14 mouse cellular contexts compared by ENCODE assay signal in genomic region chr2:32058716-32059115, GRCm38 (mm10).
"Had no signal": no experiment of that assay in that cellular context is flagged by ENCODE, and none has a peak within 500 bp of the region (broad histone marks: within the 10 kb centered on the region; RNA-seq: fewer than 3 reads in every experiment).

No protein-coding gene starts in this region.

- H3K4me3 ChIP-seq: kidney, embryonic 15.5 days; left cerebral cortex, adult 2 months; limb, embryonic 10.5 days; midbrain, embryonic 13.5 days; neural tube, embryonic 15.5 days had no signal

- H3K4me2 ChIP-seq: kidney, embryonic 15.5 days; midbrain, embryonic 13.5 days; neural tube, embryonic 15.5 days had no signal

- ATAC-seq: lung, postnatal 0 days; midbrain, embryonic 13.5 days had no signal

- H3K27me3 ChIP-seq: kidney, embryonic 15.5 days; neural tube, embryonic 15.5 days had no signal

- H3K4me1 ChIP-seq: neural tube, embryonic 15.5 days had no signal

- DNase-seq: kidney, adult 2 months; kidney, postnatal 14 days; lung, adult 2 months; lung, postnatal 36 days; right cerebral cortex, adult 18-20 months; right cerebral cortex, postnatal 25 days; thymus, adult 18-20 months had no signal

- H3K9me3 ChIP-seq: kidney, embryonic 15.5 days; limb, embryonic 10.5 days; midbrain, embryonic 13.5 days; neural tube, embryonic 15.5 days had no signal

- H3K36me3 ChIP-seq: kidney, embryonic 15.5 days had no signal

- H3K9ac ChIP-seq: kidney, embryonic 15.5 days; liver, embryonic 14.5 days; midbrain, embryonic 13.5 days; neural tube, embryonic 15.5 days had no signal

- H3K27ac ChIP-seq: kidney, embryonic 15.5 days; left cerebral cortex, adult 2 months; limb, embryonic 10.5 days; liver, embryonic 14.5 days; midbrain, embryonic 13.5 days; neural tube, embryonic 15.5 days had no signal
